Mouse (Mus musculus): ENCODE measurements at regions not wholly inside any gene's neighbourhood (a gene's known extent, or its start where the extent isn't known, plus 50 kb on each side); places are given as distances from the start of the nearest gene placed in this dataset.
A peak's percentile ranks its signal among the peaks of the same experiment; 100 is the strongest.

DNA sequence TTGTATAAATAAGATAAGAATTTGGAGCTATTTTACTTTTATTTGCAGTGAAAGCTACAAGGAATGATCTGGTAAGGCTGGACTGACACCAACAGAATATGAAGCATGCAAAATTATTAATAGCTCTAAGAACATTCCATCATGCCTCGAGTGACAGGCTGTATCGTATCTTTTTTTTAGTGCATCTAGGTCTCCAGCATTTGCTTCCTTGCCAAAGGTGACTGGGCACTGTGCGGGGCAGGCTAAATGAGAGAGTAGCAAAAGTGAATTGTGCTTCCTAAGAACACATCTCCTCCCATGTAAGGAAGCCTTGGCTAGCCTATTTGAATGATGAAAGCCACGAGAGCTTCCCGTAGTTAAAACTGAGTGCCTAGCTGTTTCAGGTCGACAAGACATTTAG lies 261.5 kb upstream of the Ndst3 start:
- no peak for DNase-seq

DNA sequence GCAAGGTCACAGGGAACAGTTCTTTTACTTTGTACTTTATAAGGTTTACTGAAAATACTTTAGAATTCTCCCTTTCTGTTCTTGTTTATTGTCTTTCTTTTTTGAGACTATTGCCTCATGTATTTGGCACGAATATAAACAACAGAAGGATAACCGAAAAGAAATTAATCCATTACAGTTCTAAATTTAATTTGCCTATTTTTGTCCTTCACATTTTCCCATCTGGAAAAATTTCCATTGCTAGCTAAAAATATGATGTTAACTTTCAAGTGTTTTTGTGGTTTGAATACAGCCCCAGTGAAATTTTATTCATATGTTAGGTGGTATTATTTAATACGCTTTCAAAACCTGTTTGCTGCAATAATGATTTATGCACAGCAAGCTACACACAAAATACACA lies 276.7 kb upstream of the Ndst3 start:
- DNase-seq: no peak

DNA sequence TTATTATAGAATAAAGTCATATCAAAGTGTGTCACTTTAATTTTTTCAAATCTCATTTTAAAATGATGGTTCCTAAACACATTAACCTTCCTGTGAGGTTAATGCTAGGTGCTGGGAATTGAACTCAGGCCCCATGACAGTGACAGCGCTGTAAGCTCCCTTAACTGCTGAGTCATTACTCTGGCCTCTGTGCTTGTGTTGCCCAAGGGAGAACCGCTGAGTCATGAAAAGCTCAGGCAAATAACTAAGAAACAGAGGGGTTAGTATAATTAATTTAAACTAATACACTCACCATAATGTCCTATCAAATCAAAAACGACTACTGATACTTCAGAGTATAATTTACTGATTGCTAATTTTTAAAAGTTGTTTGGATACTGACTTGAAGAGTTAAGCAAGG lies 281.7 kb upstream of the Ndst3 start:
- peak; percentile 5 for DNase-seq

DNA sequence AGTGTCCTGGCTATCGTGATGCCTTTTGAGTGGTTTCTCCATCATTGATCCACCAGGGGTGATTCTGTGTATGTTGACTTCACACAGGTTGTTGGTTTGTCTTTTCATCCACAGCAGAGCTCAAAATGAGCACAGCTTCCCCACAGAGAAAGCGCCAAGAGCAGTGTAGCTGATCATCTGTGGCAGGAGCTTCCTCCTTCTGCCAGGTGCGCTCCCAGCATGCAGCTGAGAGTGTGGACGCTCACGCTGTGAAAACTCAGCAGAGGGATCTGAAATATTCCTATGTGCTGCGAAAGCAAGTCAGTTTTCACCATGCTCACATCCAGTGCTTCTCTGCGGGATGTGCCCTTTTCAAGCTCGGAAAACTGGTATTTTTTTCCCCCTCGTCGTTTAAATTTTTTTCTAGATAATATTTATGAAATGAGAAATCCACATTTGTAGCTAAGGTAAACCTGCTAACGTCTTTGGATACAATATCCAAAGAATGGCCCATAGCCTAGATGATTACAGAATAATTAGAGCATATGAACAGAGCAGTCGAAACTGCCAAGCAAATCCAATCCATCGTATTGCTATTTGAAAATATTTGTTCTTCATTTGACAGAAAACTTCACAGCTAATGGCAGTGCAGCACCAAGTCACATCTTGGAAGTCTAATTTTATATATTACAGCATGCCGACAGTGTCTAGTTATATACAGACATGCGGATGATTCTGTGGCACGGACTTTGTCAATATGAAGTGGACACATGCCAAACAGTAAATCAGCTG lies 283.3 kb upstream of the Ndst3 start:
- DNase-seq: no peak

DNA sequence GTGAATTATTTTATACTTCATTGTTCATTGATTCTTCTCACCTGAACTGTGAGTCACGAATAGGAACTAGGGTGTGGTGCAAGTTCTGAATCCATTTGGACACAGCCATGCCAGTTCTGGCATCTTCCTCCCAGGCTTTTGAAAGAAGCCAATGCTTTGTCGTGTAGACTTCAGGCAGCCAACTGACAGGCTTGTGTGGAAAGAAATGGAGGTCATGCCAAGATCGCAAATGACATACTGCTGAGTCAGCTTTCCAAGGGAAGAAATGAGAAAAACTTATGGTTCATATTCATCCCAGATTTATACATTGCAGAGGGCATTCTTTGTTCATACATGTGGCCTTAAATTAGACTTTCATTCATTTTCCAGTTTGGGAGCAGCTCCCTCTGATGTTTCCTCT lies 285.8 kb upstream of the Ndst3 start:
- DNase-seq: no peak

GRCm38 (mm10) chr3:123977168-123977567 lies 286.5 kb upstream of the Ndst3 start:
- DNase-seq: no peak

DNA sequence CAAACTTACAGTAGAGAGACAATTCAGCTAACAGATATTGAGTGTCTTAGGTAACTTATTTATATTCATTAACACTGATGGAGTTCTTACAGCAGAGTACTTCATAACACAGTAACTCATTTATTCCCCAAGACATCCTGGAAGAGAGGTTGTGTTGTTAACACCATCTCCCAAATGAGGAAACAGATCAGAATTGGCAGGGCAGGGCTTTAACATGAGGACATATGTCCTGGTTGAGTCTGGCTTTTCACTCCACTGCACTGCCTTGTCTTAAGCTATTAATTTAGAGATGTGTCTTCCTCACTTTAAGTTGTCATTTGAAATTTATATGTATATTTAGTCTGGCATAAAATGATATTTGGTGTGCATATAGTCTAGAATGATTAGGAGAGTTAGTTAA lies 292.4 kb upstream of the Ndst3 start:
- DNase-seq: peak; percentile 22

- DNase-seq: no peak
Observed at GRCm38 (mm10) chr3:123983530-123983929, 292.9 kb upstream of the Ndst3 start.

- DNase-seq: no peak
Observed at GRCm38 (mm10) chr3:123984028-123984427, 293.4 kb upstream of the Ndst3 start.

- no peak for DNase-seq
Observed at GRCm38 (mm10) chr3:123999957-124000616, 309.4 kb upstream of the Ndst3 start.

DNA sequence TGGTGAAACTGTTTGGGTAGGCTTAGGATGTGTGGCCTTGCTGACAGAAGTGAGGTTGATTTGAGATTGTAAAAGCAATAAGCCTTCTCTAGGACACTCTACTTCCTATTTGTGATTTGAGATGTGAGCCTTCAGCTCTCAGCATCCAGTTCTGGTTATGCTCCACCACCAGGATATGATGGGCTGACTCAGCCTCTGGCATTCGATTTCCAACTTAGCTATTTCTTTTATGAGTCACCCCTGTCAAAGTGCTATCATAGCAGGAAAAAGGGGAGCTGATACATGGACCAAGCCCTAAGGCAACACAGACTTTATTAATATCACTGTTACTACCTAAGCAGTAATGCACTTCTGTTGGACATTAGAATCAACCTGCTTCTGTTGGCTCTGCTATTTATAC lies 310.2 kb upstream of the Ndst3 start:
- DNase-seq: no peak

DNA sequence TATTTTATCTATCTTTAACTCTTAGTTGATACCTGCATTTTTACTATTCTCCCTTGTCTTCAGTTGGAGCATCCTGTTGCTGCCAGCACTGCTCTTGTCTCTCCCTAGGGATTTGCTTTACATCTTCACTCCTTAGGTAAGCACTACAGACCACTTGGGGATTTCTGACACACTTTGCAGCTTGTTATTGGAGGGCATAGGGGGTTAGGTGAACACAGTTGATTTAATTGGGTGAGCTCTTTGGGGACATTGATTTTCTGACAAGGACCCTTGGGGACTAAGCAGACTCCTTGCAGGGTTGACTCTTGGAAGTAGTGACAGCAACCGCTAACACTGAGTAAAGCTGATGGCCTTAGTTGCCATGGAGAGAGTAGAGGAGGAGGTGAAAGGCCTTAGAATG lies 309.0 kb upstream of the Tram1l1 start:
- DNase-seq: no peak

GRCm38 (mm10) chr3:124018618-124019017 lies 302.0 kb upstream of the Tram1l1 start:
- DNase-seq: no peak

GRCm38 (mm10) chr3:124026188-124026587 lies 294.5 kb upstream of the Tram1l1 start:
- DNase-seq: no peak

GRCm38 (mm10) chr3:124067061-124067460 lies 253.6 kb upstream of the Tram1l1 start:
- no peak for DNase-seq

GRCm38 (mm10) chr3:124067538-124067937 lies 253.1 kb upstream of the Tram1l1 start:
- DNase-seq: no peak

GRCm38 (mm10) chr3:124067971-124068370 lies 252.7 kb upstream of the Tram1l1 start:
- DNase-seq: peak; percentile 16

DNA sequence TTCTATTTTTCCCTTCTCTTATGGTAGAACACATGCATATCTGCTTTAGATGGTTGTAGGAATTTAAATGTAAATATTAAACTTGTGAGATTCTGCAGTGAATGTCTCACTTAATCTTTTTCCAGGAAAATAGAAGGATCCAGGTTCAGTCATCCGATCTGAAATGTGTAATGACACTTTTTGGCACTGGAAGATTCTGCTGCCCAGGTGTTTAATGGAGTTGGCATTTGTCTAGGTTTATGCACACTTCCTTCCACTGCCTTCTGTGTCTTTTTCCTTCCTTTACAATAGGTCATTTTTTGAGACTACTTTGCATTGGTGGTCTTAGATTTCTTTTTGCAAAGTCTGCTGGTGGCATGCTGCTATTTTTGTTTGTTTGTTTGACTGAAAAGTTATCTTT lies 251.5 kb upstream of the Tram1l1 start:
- no peak for DNase-seq

DNA sequence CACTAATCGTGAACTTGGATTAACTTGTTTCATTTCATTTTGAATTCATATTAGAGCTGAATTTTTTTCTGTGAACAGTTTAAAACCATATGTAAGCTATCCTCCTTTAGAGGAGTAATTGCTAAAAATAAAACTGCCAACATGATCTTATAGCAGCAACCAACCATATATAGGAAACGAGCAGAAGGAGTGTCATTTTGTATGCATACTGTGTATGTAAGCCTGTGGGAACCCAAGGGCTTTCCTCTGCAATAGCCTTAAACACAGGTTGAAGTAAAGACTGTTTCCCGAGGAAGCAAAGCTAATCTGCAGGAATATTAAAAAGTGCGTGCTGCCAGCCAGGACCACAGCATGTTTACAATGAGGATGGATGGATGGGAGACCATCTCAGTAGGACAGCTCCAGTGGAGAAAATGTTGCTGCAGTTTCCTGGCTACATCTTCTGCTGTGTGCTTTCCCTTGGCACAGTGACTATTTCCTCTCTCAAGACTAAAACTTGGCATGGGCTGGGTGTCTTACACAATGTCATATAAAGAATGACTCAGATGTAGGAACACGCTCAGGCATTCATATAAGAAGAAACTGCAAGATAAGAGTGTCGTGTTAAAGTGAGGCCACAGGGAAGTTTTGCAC lies 244.6 kb upstream of the Tram1l1 start:
- no peak for DNase-seq

DNA sequence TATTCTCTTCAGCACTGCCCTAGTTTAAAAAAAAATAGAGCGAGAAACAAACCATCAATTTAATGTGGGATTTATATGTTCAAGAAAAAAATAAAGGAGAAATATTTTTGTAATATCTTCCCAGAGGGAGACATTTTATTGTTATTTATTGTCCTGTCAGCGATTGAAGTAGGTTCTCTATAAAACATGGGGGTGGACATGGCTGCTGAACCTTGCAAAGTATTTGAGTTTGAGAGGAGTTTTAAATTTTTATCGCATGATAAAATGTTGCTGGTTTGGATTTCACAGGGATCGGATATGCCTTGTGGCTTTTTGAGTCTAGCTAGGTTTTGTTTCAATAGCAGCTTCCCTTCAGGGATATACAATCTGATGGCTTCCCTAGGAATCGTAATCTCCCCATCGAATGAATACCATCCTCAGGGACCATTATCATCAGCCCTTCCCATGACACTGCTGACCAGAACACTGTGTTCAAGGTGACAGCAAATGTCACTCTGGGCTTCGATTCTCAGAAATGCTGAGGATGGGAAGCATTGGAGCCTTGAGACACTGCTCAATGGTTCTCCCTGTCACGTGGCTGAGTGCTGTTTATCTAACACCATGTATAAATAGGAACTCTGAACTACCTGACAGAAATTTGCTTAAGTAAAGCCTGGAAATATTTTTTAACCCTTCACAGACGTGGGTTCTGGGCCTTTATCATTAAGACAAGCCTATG lies 228.1 kb upstream of the Tram1l1 start:
- DNase-seq: no peak

- no peak for DNase-seq
Observed at GRCm38 (mm10) chr3:124113995-124114394, 206.7 kb upstream of the Tram1l1 start.

DNA sequence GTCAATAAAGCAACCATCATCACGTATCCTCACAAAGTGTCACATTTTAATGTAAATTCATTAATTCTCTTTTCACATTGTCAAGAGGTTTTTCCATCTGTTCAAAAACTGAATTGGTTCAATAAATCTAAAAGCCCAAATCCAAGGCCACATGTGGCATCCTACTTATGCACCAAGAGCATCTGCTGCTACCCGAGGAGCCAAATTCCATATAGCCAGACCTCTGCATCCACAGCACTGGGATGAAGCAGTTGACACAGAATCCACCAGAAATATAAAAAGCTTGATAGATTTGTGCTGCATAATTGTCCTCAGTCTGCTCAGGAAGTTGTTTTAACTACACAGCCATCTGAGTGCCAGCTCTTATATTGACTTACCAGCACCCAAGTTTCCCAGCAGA lies 164.4 kb upstream of the Tram1l1 start:
- DNase-seq: no peak

DNA sequence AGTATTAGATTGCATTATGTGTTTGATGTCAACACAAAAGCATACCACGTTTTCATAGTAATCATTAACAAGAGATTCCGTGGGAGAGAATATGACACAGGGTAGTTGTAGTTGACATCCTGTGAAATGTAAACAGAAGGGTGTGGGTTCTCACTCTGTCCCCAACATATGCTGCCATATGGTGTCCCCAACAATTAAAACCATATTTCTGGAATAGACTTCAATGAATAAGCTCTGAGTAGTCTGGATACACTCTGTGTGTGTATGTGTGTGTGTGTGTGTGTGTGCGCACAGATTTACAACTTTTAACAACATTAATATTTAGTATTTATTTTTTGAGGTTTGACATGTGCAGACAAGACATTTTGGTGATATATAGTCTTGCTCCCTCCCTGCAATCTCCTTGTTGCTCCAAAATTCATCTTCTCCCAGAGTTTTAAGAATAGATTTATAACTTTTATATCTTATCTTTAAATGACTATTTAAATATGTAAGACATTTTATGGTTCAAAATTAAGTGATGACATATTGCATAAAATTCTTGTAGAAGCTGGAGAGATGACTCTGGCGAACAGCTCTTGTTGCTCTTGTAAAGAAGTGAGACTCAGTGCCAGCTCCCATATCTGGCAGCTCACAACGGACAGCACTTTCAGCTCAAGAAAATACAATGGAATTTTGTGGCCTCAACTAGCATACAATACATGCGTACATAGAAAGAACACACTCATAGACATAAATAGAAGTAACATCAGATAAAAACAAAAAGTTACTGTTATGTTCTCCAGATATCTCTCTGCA lies 162.6 kb upstream of the Tram1l1 start:
- no peak for DNase-seq
